Mouse (Mus musculus) spleen, adult 2 months (tissue): ENCODE data around the gene Gabarap. TPM values are rescaled to one million over a fixed set of nuclear protein-coding genes. Genes with fewer than 3 reads are reported as not detected.

Experiments
- DNase-seq, 2 experiments: peaks; one replicate each; pipeline versions ENCODE4 v3.0.0 to v3.0.0-alpha.2; 2012 to 2021; ENCODE audit warnings: low spot score in 2 of 2, low read depth in 1 of 2
- H3K27ac ChIP-seq: fragments of 200-500 bp; 2 replicates; pipeline ENCODE4 v1.5.1; 2012; ENCODE audit warnings: low read length, inconsistent platforms; ENCODE audit not compliant: insufficient read depth
- H3K27me3 ChIP-seq: fragments of 200-500 bp; 2 replicates; pipeline ENCODE4 v1.6.1; 2012; ENCODE audit warnings: mild to moderate bottlenecking, moderate library complexity, low read length, inconsistent platforms; ENCODE audit not compliant: control insufficient read depth, insufficient read depth
- H3K36me3 ChIP-seq: fragments of 200-500 bp; 2 replicates; pipeline ENCODE4 v1.6.1; 2012; ENCODE audit warnings: mild to moderate bottlenecking, low read length, inconsistent platforms; ENCODE audit not compliant: control insufficient read depth, insufficient read depth
- H3K4me1 ChIP-seq: fragments of 200-500 bp; 2 replicates; pipeline ENCODE4 v1.6.1; 2011; ENCODE audit warnings: inconsistent platforms; ENCODE audit not compliant: control insufficient read depth, insufficient read depth, insufficient read length
- H3K4me3 ChIP-seq: fragments of 200-500 bp; 2 replicates; pipeline ENCODE4 v1.5.1; 2011; ENCODE audit warnings: mild to moderate bottlenecking, inconsistent platforms; ENCODE audit not compliant: insufficient read depth, insufficient read length; ENCODE audit errors: extremely low read depth
- CTCF ChIP-seq: fragments of 200-500 bp; IDR thresholded peaks from 2 replicates; pipeline ENCODE4 v1.5.1; 2011; ENCODE audit warnings: mild to moderate bottlenecking, inconsistent platforms; ENCODE audit not compliant: insufficient read depth, insufficient read length, insufficient replicate concordance; ENCODE audit errors: extremely low read depth
- POLR2A ChIP-seq: fragments of 200-500 bp; IDR thresholded peaks from 2 replicates; pipeline ENCODE4 v1.6.1; 2011; ENCODE audit warnings: low read depth, low read length, inconsistent platforms
- WGBS: fragments of 180-500 bp; shearing (Covaris S2); methylation state at CpG from one replicate; pipeline ENCODE4 v1.1.7; 2018; 5-methylcytosine and 5-hydroxymethylcytosine counted together
- polyA plus RNA-seq: library from polyadenylated mRNA; depleted of rRNA; stranded (reverse); fragments of >200 nt; gene quantifications from 2 replicates; pipeline ENCODE4 v1.2.3, GENCODE M21; 2012

Gene Gabarap
- polyA plus RNA-seq, 1 experiment, result 251 TPM

DNA sequence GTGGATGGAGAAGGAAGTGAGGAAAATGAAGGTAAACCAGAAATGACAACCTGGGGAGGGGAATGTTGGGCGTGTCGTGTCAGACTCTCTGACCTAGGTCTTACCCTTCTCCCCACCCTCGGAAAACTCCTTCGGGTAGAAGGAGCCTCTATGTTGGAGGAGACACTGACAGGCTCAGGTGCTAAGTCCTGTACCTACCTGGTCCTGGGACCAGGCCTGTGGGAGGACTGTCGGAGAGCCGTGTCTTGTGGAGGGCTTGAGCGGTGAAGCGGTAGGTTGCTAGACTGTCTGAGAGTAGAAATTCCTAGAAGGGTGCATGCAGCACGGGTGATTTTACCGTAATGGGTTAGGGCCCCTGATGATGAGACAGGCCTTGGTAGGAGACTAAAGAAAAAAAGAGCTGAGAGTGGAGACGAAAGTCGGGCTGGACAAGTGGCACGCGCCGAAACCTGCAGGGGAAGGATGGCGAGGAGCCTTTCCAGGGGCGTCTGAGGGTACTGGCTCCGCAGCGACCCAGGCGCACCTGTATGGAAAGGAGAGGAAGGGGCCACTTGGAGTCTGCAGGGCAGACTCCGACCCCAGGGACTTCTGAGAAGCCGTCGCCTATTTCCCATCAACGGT, 26.2 kb upstream of the Gabarap start, which contains the start of gene Cldn7:
TSS of gene Cldn7 (plus strand) at position 130 of the 621 bp plus-strand sequence.
- Histone ChIP-seq H3K27me3 (peaks cover 23% of the 10 kb centered on the region), H3K4me1 (peaks cover 15% of the 10 kb centered on the region), H3K4me3 (no peak within 1 kb of the TSS), H3K36me3 (peaks cover 1% of the 10 kb centered on the region; the same call in 1 of the 2 replicates), H3K27ac (no peak within 1 kb of the TSS)
- WGBS, result 35% methylated on average over 24 of the region's 24 CpGs
- no peak for DNase-seq
- TF ChIP-seq POLR2A (no peak), CTCF (no peak)

- Histone ChIP-seq H3K36me3 (peaks cover 1% of the 10 kb centered on the region; the same call in 1 of the 2 replicates), H3K4me1 (peaks cover 16% of the 10 kb centered on the region), H3K4me3 (no peak overlapping the region; the same call in 1 of the 2 replicates), H3K27me3 (peaks cover 23% of the 10 kb centered on the region), H3K27ac (no peak overlapping the region)
- 9% methylated on average over 49 of the region's 49 CpGs for WGBS
- no peak for DNase-seq
- no peak for TF ChIP-seq POLR2A
- TF ChIP-seq CTCF, result no peak
Measured at GRCm38 (mm10) chr11:69965271-69966005, 25.5 kb upstream of the Gabarap start.

DNA sequence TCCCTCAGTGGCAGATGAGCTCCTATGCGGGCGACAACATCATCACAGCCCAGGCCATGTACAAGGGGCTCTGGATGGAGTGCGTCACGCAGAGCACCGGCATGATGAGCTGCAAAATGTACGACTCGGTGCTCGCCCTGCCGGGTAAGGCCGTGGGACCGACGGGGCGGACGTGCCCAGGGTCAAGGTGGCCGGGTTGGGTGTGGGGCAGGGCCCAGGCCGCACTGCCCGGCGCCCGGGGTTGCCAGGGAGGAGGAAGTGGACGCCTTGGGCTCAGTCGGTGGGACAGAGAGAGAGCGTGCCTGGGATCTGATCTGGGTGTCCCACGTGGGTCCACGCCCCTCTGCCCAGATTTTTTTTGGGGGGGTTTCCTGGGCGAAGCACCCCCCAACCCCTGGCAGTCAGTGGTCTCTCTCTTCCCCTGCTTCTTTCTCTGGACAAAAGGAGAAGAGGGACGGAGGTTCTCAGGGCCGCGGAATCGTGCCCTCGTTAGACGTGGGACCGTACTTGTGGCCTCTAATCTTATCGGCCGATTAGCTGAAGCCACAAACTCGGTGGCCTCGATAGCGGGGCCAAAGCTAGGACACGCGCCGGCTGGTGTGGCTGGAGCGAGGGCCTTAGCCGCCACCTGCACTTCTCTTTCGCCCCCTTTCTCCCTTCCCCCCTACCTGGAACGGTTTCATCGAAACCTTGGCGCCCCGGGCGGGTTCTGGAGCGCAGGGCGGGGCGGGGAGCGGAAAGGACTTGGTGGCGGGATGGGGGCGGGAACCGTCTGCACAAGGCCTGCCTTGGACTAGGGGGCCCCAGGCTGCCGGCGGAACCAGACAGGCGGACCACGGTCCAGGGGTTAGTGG, 24.7 kb upstream of the Gabarap start:
- peaks cover 23% of the 10 kb centered on the region for H3K27me3 ChIP-seq
- peak overlapping the region; percentile 41; the same call in 1 of the 2 replicates for H3K4me3 ChIP-seq
- DNase-seq, result no peak
- peaks cover 1% of the 10 kb centered on the region; the same call in 1 of the 2 replicates for H3K36me3 ChIP-seq
- peaks cover 19% of the 10 kb centered on the region for H3K4me1 ChIP-seq
- TF ChIP-seq POLR2A (no peak), CTCF (no peak)
- 5% methylated on average over 54 of the region's 59 CpGs for WGBS
- H3K27ac ChIP-seq, result no peak overlapping the region

GRCm38 (mm10) chr11:69966860-69967517, 24.0 kb upstream of the Gabarap start:
- no peak for TF ChIP-seq POLR2A
- no peak for TF ChIP-seq CTCF
- Histone ChIP-seq H3K27me3 (peaks cover 23% of the 10 kb centered on the region), H3K4me3 (peak overlapping the region; percentile 41; the same call in 1 of the 2 replicates), H3K4me1 (peaks cover 19% of the 10 kb centered on the region), H3K27ac (no peak overlapping the region), H3K36me3 (peaks cover 3% of the 10 kb centered on the region; the same call in 1 of the 2 replicates)
- DNase-seq, result no peak
- WGBS, result 46% methylated on average over 17 of the region's 17 CpGs

- 86% methylated on average over 4 of the region's 4 CpGs for WGBS
- H3K4me3 ChIP-seq, result no peak overlapping the region
Measured at GRCm38 (mm10) chr11:69968793-69969192, 22.1 kb upstream of the Gabarap start.

GRCm38 (mm10) chr11:69970222-69970621, 20.7 kb upstream of the Gabarap start:
- peaks cover 11% of the 10 kb centered on the region for H3K36me3 ChIP-seq
- no peak for DNase-seq
- peaks cover 19% of the 10 kb centered on the region for H3K4me1 ChIP-seq
- 62% methylated on average over 6 of the region's 6 CpGs for WGBS
- peaks cover 15% of the 10 kb centered on the region for H3K27me3 ChIP-seq
- H3K27ac ChIP-seq, result no peak overlapping the region
- H3K4me3 ChIP-seq, result no peak overlapping the region
- TF ChIP-seq CTCF (no peak), POLR2A (no peak)

More at GRCm38 (mm10) chr11:69968793-69969192, 22.1 kb upstream of the Gabarap start:
- TF ChIP-seq CTCF (no peak), POLR2A (no peak)
- Histone ChIP-seq H3K27me3 (peaks cover 23% of the 10 kb centered on the region), H3K4me1 (peaks cover 19% of the 10 kb centered on the region), H3K36me3 (peaks cover 4% of the 10 kb centered on the region; the same call in 1 of the 2 replicates), H3K27ac (no peak overlapping the region)
- no peak for DNase-seq
